Mouse (Mus musculus): ENCODE results near the gene Alkbh2. TPM values are rescaled to one million over a fixed set of nuclear protein-coding genes. Genes with fewer than 3 reads are reported as not detected.

Gene Alkbh2
- total RNA-seq, 2 experiments from 2014 or later: 2.0 to 2.3 TPM

- DNase-seq: no peak
- intact Hi-C loops (cut with DNase I): no loop called here
Observed at GRCm38 (mm10) chr5:114115030-114115429, 13.0 kb downstream of the Alkbh2 start.

- no peak for DNase-seq
- intact Hi-C loops (cut with DNase I): no loop called here
Observed at GRCm38 (mm10) chr5:114113334-114113733, 14.7 kb downstream of the Alkbh2 start.

- intact Hi-C loops (cut with DNase I): no loop called here
Observed at GRCm38 (mm10) chr5:114106391-114106935, 21.6 kb downstream of the Alkbh2 start.

GRCm38 (mm10) chr5:114102807-114103206, 25.2 kb downstream of the Alkbh2 start:
- intact Hi-C loops (cut with DNase I): no loop called here
- no peak for DNase-seq

More at GRCm38 (mm10) chr5:114106391-114106935, 21.6 kb downstream of the Alkbh2 start:
- no peak for DNase-seq

- DNase-seq: no peak
- intact Hi-C loops (cut with DNase I): no loop called here
Observed at GRCm38 (mm10) chr5:114101873-114102272, 26.1 kb downstream of the Alkbh2 start.

- no peak for DNase-seq
- intact Hi-C loops (cut with DNase I): no loop called here
Observed at GRCm38 (mm10) chr5:114100390-114101099, 27.5 kb downstream of the Alkbh2 start.

- intact Hi-C loops (cut with DNase I): no loop called here
- peak; percentile 93 to 96 for DNase-seq
Observed at GRCm38 (mm10) chr5:114099709-114100389, 28.2 kb downstream of the Alkbh2 start.

- intact Hi-C loops (cut with DNase I): no loop called here
- DNase-seq: peak; percentile 79 to 85
Observed at GRCm38 (mm10) chr5:114091057-114091807, 36.8 kb downstream of the Alkbh2 start, which contains the start of gene Svop. Gene Svop, minus strand, starts transcription at chr5:114091570.

- DNase-seq: no peak
- intact Hi-C loops (cut with DNase I): no loop called here
Observed at GRCm38 (mm10) chr5:114090421-114091013, 37.5 kb downstream of the Alkbh2 start.

- intact Hi-C loops (cut with DNase I): no loop called here
- no peak for DNase-seq
Observed at GRCm38 (mm10) chr5:114087875-114088480, 40.0 kb downstream of the Alkbh2 start.

- no peak for DNase-seq
- intact Hi-C loops (cut with DNase I): no loop called here
Observed at GRCm38 (mm10) chr5:114085501-114085900, 42.5 kb downstream of the Alkbh2 start.

GRCm38 (mm10) chr5:114077009-114077408, 51.0 kb downstream of the Alkbh2 start:
- intact Hi-C loops (cut with DNase I): no loop called here

More at GRCm38 (mm10) chr5:114077009-114077408, 51.0 kb downstream of the Alkbh2 start:
- no peak for DNase-seq

Other genes with a start within 250 kb of the Alkbh2 start
- 10 to 100 TPM; 41.1 to 51.1 TPM for gene Coro1c, start 219.5 kb downstream of the Alkbh2 start, total RNA-seq (2021)
- gene Ssh1, start 134.3 kb downstream of the Alkbh2 start, total RNA-seq (2021): 10 to 100 TPM; 13.0 to 13.9 TPM
- gene Dao, start 124.5 kb downstream of the Alkbh2 start, total RNA-seq (2021): not detected
- gene Usp30, start 62.8 kb downstream of the Alkbh2 start, total RNA-seq (2021): 10 to 100 TPM; 10.8 to 14.8 TPM
- gene Svop, start 36.6 kb downstream of the Alkbh2 start, total RNA-seq (2021): under 1 TPM in 1 of 2 experiments, not detected in 1; 0.19 TPM
- gene Ung, start 2.2 kb upstream of the Alkbh2 start, total RNA-seq (2021): 10 to 100 TPM; 24.1 to 26.9 TPM
- 100 to 1,000 TPM; 184 to 195 TPM for gene Acacb, start 18.3 kb upstream of the Alkbh2 start, total RNA-seq (2021)
- not detected for gene Foxn4, start 145.6 kb upstream of the Alkbh2 start, total RNA-seq (2021)
- under 1 TPM; 0.12 to 0.29 TPM for gene Myo1h, start 160.9 kb upstream of the Alkbh2 start, total RNA-seq (2021)

Measured in heart, postnatal 14 days (tissue).